Mouse (Mus musculus) stomach, embryonic 14.5 days (tissue): ENCODE results near the gene Plekha7. TPM values are rescaled to one million over a fixed set of nuclear protein-coding genes. Genes with fewer than 3 reads are reported as not detected.

Source experiments
- ATAC-seq: fragments of 200-750 bp; cut with Nextera tagmentation; 2 replicates; pipeline ENCODE4 v1.8.0; 2017; ENCODE audit warnings: low read depth, moderate TSS enrichment; ENCODE audit not compliant: insufficient number of reproducible peaks, insufficient read depth, low FRiP score
- H3K27ac ChIP-seq: fragments of 300-500 bp; sonication (generic); 2 replicates; pipeline ENCODE4 v1.5.1; 2014; ENCODE audit warnings: mild to moderate bottlenecking, low read length, moderate library complexity, mixed read lengths
- H3K27me3 ChIP-seq: fragments of 300-500 bp; sonication (generic); 2 replicates; pipeline ENCODE4 v1.6.1; 2014; ENCODE audit warnings: low read length, control low read depth, mixed read lengths; ENCODE audit not compliant: control insufficient read depth, insufficient read depth
- H3K36me3 ChIP-seq: fragments of 300-500 bp; sonication (generic); 2 replicates; pipeline ENCODE4 v1.6.1; 2014; ENCODE audit warnings: mild to moderate bottlenecking, control low read depth, low read length, moderate library complexity, mixed read lengths; ENCODE audit not compliant: control insufficient read depth, insufficient read depth
- H3K4me1 ChIP-seq: fragments of 300-500 bp; sonication (generic); 2 replicates; pipeline ENCODE4 v1.6.1; 2014; ENCODE audit warnings: low read length, control low read depth, mixed read lengths; ENCODE audit not compliant: control insufficient read depth, insufficient read depth
- H3K4me2 ChIP-seq: fragments of 300-500 bp; sonication (generic); replicated peaks from 2 replicates; pipeline ENCODE4 v1.6.1; 2014; ENCODE audit warnings: low read depth, low read length, control low read depth
- H3K4me3 ChIP-seq: fragments of 300-500 bp; sonication (generic); 2 replicates; pipeline ENCODE4 v1.5.1; 2014; ENCODE audit warnings: low read depth, low read length, control low read depth
- H3K9ac ChIP-seq: fragments of 300-500 bp; sonication (generic); replicated peaks from 2 replicates; pipeline ENCODE4 v1.6.1; 2014; ENCODE audit warnings: low read depth, mild to moderate bottlenecking, control low read depth, low read length, moderate library complexity, mixed read lengths
- H3K9me3 ChIP-seq: fragments of 300-500 bp; sonication (generic); 2 replicates; pipeline ENCODE4 v1.6.1; 2016; ENCODE audit warnings: low read depth, low read length, control low read depth; ENCODE audit not compliant: control insufficient read depth
- WGBS: fragments of 180-500 bp; shearing (Covaris S2); extraction: QIAGEN DNeasy Blood & Tissue Kit; methylation state at CpG from one replicate; pipeline ENCODE4 v1.1.7; 2014; 5-methylcytosine and 5-hydroxymethylcytosine counted together
- polyA plus RNA-seq: library from polyadenylated mRNA; unstranded; fragments of >200 nt; fragmentation: Nextera tagmentation; extraction: Ambion mirVana; gene quantifications from 2 replicates; pipeline ENCODE4 v1.2.1, GENCODE M21; 2014

The Plekha7 gene
- polyA plus RNA-seq, 1 experiment from 2014 or later, result 12.4 TPM

- Histone ChIP-seq H3K27me3 (no peaks in the 10 kb centered on the region), H3K36me3 (no peaks in the 10 kb centered on the region), H3K4me1 (0 out of 2 replicates have a peak, but pooled peaks cover 12% of the 10 kb centered on the region), H3K9ac (no peak overlapping the region), H3K9me3 (no peaks in the 10 kb centered on the region), H3K4me2 (no peak overlapping the region), H3K27ac (no peak overlapping the region; the same call in 1 of the 2 replicates), H3K4me3 (no peak overlapping the region)
- no peak for ATAC-seq
- 65% methylated on average over 7 of the region's 7 CpGs for WGBS
Measured at GRCm38 (mm10) chr7:116263281-116263680, 44.9 kb downstream of the Plekha7 start.

GRCm38 (mm10) chr7:116262508-116262907 is 45.7 kb downstream of the Plekha7 start:
- Histone ChIP-seq H3K4me3 (no peak overlapping the region), H3K9me3 (no peaks in the 10 kb centered on the region), H3K27me3 (no peaks in the 10 kb centered on the region), H3K4me2 (no peak overlapping the region), H3K27ac (no peak overlapping the region), H3K4me1 (0 out of 2 replicates have a peak, but pooled peaks cover 7% of the 10 kb centered on the region), H3K9ac (no peak overlapping the region), H3K36me3 (no peaks in the 10 kb centered on the region)
- no peak for ATAC-seq
- WGBS, result 40% methylated on average over 2 of the region's 2 CpGs

- Histone ChIP-seq H3K27me3 (no peaks in the 10 kb centered on the region), H3K36me3 (no peaks in the 10 kb centered on the region), H3K4me1 (0 out of 2 replicates have a peak, but pooled peaks cover 7% of the 10 kb centered on the region), H3K9me3 (no peaks in the 10 kb centered on the region), H3K4me3 (no peak overlapping the region), H3K27ac (no peak overlapping the region), H3K9ac (no peak overlapping the region), H3K4me2 (no peak overlapping the region)
- WGBS, result 40% methylated on average over 4 of the region's 4 CpGs
- ATAC-seq, result no peak
Measured at GRCm38 (mm10) chr7:116262101-116262500, 46.1 kb downstream of the Plekha7 start.

GRCm38 (mm10) chr7:116260826-116261615 is 47.2 kb downstream of the Plekha7 start:
- H3K36me3 ChIP-seq, result no peaks in the 10 kb centered on the region
- H3K9ac ChIP-seq, result no peak overlapping the region
- 75% methylated on average over 4 of the region's 4 CpGs for WGBS
- no peaks in the 10 kb centered on the region for H3K27me3 ChIP-seq
- no peak overlapping the region for H3K27ac ChIP-seq
- no peak overlapping the region for H3K4me3 ChIP-seq
- ATAC-seq, result no peak
- H3K4me1 ChIP-seq, result 0 out of 2 replicates have a peak, but pooled peaks cover 7% of the 10 kb centered on the region
- no peak overlapping the region for H3K4me2 ChIP-seq
- no peaks in the 10 kb centered on the region for H3K9me3 ChIP-seq

- WGBS, result 72% methylated on average over 17 of the region's 17 CpGs
Measured at GRCm38 (mm10) chr7:116258464-116259185, 49.6 kb downstream of the Plekha7 start.

GRCm38 (mm10) chr7:116257953-116258352 is 50.2 kb downstream of the Plekha7 start:
- Histone ChIP-seq H3K4me3 (no peak overlapping the region), H3K27me3 (no peaks in the 10 kb centered on the region), H3K36me3 (no peaks in the 10 kb centered on the region), H3K27ac (no peak overlapping the region), H3K9me3 (no peaks in the 10 kb centered on the region), H3K4me2 (no peak overlapping the region), H3K4me1 (0 out of 2 replicates have a peak, but pooled peaks cover 2% of the 10 kb centered on the region), H3K9ac (no peak overlapping the region)
- no peak for ATAC-seq
- WGBS, result 90% methylated on average over 10 of the region's 10 CpGs

More at GRCm38 (mm10) chr7:116258464-116259185, 49.6 kb downstream of the Plekha7 start:
- no peak overlapping the region for H3K27ac ChIP-seq
- no peaks in the 10 kb centered on the region for H3K27me3 ChIP-seq
- H3K4me1 ChIP-seq, result 0 out of 2 replicates have a peak, but pooled peaks cover 7% of the 10 kb centered on the region
- H3K9me3 ChIP-seq, result no peaks in the 10 kb centered on the region
- H3K36me3 ChIP-seq, result no peaks in the 10 kb centered on the region
- no peak for ATAC-seq
- H3K4me3 ChIP-seq, result no peak overlapping the region
- no peak overlapping the region for H3K9ac ChIP-seq
- H3K4me2 ChIP-seq, result no peak overlapping the region

- H3K4me1 ChIP-seq, result 0 out of 2 replicates have a peak, but pooled peaks cover 2% of the 10 kb centered on the region
- H3K4me3 ChIP-seq, result no peak overlapping the region
- no peak overlapping the region for H3K27ac ChIP-seq
- no peaks in the 10 kb centered on the region for H3K27me3 ChIP-seq
- no peak for ATAC-seq
- H3K9ac ChIP-seq, result no peak overlapping the region
- H3K4me2 ChIP-seq, result no peak overlapping the region
- H3K36me3 ChIP-seq, result no peaks in the 10 kb centered on the region
- H3K9me3 ChIP-seq, result no peaks in the 10 kb centered on the region
- 91% methylated on average over 5 of the region's 5 CpGs for WGBS
Measured at GRCm38 (mm10) chr7:116255664-116256063, 52.5 kb downstream of the Plekha7 start.

- H3K36me3 ChIP-seq, result no peaks in the 10 kb centered on the region
- H3K4me3 ChIP-seq, result no peak overlapping the region
- H3K4me2 ChIP-seq, result no peak overlapping the region
- 88% methylated on average over 5 of the region's 5 CpGs for WGBS
- no peak for ATAC-seq
- no peaks in the 10 kb centered on the region for H3K9me3 ChIP-seq
- H3K27ac ChIP-seq, result no peak overlapping the region
- H3K27me3 ChIP-seq, result no peaks in the 10 kb centered on the region
- no peak overlapping the region for H3K9ac ChIP-seq
- H3K4me1 ChIP-seq, result 0 out of 2 replicates have a peak, but pooled peaks cover 2% of the 10 kb centered on the region
Measured at GRCm38 (mm10) chr7:116254660-116255059, 53.5 kb downstream of the Plekha7 start.
